Mouse (Mus musculus): ENCODE measurements at regions not wholly inside any gene's neighbourhood (a gene's known extent, or its start where the extent isn't known, plus 50 kb on each side); places are given as distances from the start of the nearest gene placed in this dataset.
A peak's percentile ranks its signal among the peaks of the same experiment; 100 is the strongest.
"Not testable (repeated sequence)": the region's sequence is repeated elsewhere in the genome, so short reads cannot be mapped to it uniquely, and the experiment has no call there.

- DNase-seq = peak; percentile 36
- intact Hi-C loops (cut with DNase I) = no loop called here
Observed at GRCm38 (mm10) chr13:26464096-26464495, 305.9 kb downstream of the Hdgfl1 start.

DNA sequence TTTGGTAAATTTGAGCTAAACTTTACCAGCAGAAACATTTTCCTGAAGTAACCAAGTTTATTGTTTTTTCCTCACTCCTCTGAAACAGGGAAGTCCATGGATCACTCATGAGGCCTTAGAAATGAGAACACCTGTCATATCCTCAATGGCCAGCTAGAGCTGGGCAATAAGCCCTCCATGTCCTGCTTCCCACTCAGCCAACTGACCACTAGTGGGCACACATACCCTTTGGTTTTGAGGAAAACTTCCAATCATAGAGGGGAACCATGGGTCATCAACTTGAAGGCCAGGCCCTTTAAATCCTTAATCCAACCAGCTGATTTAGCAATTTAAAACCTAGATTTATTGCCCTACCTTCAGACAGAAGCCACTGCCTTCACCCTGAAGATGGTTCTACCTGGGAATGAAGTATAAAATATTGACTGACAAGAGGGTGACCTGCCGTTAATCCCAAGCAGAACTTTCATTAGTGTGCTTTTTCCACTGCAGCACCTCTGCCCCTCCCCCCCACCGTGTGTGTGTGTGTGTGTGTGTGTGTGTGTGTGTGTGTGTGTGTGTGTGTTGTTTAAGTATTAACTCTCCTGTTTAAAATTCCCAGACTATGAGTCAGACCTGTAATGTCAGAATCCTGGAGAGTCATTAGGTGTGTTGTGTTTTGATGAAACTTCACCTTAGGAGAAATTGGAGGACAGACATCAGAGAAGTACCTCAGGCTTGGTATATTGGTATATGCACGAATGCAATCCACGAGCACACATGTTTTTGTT lies 312.3 kb downstream of the Hdgfl1 start:
- intact Hi-C loops (cut with DNase I) = no loop called here
- no peak for DNase-seq

- DNase-seq = no peak
- intact Hi-C loops (cut with DNase I) = no loop called here
Observed at GRCm38 (mm10) chr13:26426639-26427038, 343.3 kb downstream of the Hdgfl1 start.

DNA sequence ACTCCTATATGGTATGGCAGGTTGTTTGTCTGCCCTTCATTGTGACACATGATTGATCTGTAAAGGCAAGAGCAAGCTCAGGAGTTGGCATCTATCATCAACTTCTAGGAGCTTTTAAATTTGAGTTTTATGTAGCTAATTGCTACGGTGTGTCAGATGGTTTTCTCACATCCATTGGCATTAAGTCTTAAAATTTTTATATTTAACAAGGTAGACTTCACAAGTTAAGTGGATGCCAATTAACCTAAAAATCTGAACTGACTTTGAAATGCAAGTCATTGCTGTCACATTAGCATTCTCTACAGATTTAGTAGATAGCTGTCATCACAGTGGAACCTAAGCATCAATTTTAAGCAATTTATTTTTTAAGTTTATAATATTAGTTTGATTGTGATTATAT lies 345.5 kb downstream of the Hdgfl1 start:
- no peak for DNase-seq
- intact Hi-C loops (cut with DNase I) = no loop called here

- no peak for DNase-seq
- intact Hi-C loops (cut with DNase I) = no loop called here
Observed at GRCm38 (mm10) chr13:26405757-26406156, 364.2 kb downstream of the Hdgfl1 start.

GRCm38 (mm10) chr13:26404707-26405106 lies 365.3 kb downstream of the Hdgfl1 start:
- DNase-seq = no peak
- intact Hi-C loops (cut with DNase I) = no loop called here

DNA sequence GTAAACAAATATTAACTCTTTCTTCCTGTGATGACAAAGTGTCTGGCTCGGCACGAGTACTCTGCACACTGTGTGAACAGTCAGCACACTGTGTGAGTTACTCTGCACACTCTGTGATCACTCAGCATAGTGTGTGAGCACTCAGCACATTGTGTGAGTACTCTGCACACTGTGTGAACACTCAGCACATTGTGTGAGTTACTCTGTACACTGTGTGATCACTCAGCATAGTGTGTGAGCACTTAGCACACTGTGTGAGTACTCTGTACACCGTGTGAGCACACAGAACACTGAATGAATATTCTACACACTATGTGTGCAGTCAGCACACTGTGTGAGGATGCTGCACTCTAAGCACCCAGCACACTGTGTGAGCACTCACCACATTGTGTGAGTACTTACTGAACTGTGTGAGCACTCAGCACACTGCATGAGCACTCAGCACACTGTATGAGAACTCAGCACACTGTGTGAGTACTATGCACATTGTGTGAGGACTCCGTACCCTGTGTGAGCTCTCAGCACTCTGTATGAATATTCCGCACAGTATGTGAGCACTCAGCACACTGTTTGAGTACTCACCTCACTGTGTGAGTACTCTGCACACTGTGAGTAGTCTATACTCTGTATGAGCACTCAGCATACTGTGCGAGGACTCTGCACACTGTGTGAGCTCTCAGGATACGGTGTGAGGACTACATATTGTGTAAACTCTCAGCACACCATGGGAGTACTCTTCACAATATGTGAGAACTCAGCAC lies 381.9 kb downstream of the Hdgfl1 start:
- no peak for DNase-seq
- intact Hi-C loops (cut with DNase I) = no loop called here

GRCm38 (mm10) chr13:26382631-26383030 lies 387.3 kb downstream of the Hdgfl1 start:
- no peak for DNase-seq
- intact Hi-C loops (cut with DNase I) = no loop called here

- no peak for DNase-seq
- intact Hi-C loops (cut with DNase I) = no loop called here
Observed at GRCm38 (mm10) chr13:26382154-26382553, 387.8 kb downstream of the Hdgfl1 start.

DNA sequence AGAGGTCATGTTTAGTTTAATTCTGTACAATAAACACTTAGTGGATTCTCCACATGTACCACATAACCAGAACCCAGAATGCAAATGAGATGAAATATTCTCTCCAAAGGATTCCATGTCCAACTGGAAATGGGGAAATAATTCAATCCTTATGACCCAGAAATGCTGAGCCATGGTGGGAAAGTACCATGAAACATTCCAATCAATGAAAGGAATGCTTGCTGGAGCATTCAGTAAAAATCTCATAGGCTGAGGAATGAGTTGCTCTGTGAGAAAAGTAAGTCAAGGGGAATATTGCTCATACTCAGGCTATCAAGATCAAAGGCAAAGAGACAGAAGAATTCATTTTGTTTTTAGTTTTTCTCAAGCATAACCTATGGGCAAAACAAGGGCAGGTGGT lies 394.4 kb downstream of the Hdgfl1 start:
- DNase-seq = no peak
- intact Hi-C loops (cut with DNase I) = no loop called here

DNA sequence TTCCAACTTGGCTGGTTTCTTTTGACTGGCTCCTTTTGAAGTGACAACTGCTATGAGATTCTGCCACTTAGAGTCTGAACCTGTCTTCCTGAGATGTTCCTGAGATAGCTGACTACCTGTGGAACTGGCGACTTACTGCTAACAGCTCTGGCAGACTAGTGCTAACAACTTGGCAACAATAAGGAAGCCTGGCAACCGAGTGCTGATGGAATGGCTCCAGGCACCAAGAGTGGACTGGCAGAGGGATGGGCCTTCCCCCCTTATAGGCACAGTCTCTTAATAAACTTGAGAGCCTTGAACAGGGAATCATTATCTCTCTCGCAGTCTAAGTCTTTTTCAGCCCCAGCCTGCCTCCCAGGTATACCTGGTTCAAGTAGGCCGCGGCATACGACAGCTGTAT lies 404.1 kb downstream of the Hdgfl1 start:
- peak; percentile 56 for DNase-seq

GRCm38 (mm10) chr13:26356341-26356740 lies 413.6 kb downstream of the Hdgfl1 start:
- intact Hi-C loops (cut with DNase I) = no loop called here
- DNase-seq = no peak

More for the DNA sequence above, 404.1 kb downstream of the Hdgfl1 start:
- intact Hi-C loops (cut with DNase I) = not testable (repeated sequence)

DNA sequence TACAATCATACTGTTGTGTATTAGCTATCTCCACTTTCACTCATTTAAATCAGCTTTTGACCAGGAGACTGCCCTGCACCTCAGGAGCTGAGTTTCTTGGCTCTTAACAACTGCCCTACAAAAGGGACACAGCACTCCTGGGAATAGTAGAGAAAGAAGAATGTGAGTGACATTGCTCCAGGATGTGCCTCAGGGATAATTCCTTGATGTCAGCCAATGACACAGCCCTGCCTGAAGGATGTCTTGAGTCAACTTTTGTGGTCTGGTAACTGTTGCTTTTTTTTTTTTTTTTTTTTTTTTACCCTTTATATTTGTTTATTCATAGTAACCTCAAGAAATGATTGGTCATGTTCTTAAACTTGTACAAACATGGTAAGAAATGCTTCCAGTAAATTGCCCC lies 415.5 kb downstream of the Hdgfl1 start:
- intact Hi-C loops (cut with DNase I) = no loop called here
- DNase-seq = no peak

- intact Hi-C loops (cut with DNase I) = no loop called here
- DNase-seq = no peak
Observed at GRCm38 (mm10) chr13:26350510-26350909, 419.5 kb downstream of the Hdgfl1 start.

DNA sequence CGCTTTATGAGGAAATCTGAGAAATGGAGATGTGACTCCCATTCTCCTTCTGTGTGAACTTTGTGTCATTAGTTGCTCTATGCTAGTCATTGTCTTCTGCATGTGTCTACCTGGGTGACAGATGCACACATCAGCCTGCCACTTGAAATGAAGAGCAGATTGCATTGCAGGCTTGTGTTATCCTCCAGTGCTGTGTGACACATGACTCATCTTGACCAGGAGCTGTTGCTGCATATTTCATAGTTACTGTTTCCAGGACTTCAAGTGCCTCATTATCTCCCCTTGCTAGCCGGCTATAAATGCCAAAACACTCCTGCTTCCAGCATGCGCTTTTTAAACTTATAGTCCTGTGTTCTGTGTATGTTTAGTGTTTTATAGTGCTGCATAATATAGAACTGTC lies 431.2 kb downstream of the Hdgfl1 start:
- no peak for DNase-seq
- intact Hi-C loops (cut with DNase I) = no loop called here

GRCm38 (mm10) chr13:26325066-26325465 lies 444.9 kb downstream of the Hdgfl1 start:
- DNase-seq = no peak
- intact Hi-C loops (cut with DNase I) = no loop called here

GRCm38 (mm10) chr13:26324633-26325032 lies 445.3 kb downstream of the Hdgfl1 start:
- DNase-seq = no peak
- intact Hi-C loops (cut with DNase I) = no loop called here

DNA sequence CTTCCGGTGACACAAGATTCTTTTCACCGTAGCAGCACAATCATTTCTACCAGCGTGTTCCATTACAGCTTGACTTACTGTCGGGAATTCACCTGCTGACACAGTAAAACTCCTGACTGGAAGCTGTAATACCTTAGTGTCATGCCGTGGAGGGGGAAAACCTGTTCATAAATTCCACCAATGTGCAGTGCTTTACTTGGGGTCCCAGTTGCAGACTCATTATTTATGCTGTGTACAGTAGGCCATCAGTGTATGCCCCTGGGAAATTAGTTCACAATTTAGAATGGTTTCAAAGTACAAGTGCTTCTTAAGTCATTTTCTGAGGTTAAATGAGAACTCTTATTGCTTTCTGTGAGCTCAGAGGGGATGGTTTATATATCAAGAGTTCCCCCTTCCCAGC lies 451.4 kb downstream of the Hdgfl1 start:
- intact Hi-C loops (cut with DNase I) = no loop called here
- DNase-seq = no peak

- intact Hi-C loops (cut with DNase I) = no loop called here
- no peak for DNase-seq
Observed at GRCm38 (mm10) chr13:26312246-26313010, 457.5 kb downstream of the Hdgfl1 start.

GRCm38 (mm10) chr13:26284073-26284444 lies 485.9 kb downstream of the Hdgfl1 start:
- DNase-seq = no peak
- intact Hi-C loops (cut with DNase I) = no loop called here

GRCm38 (mm10) chr13:26283397-26284072 lies 486.4 kb downstream of the Hdgfl1 start:
- intact Hi-C loops (cut with DNase I) = no loop called here
- DNase-seq = peak; percentile 66

Measured in left cerebral cortex, postnatal 4 days (tissue).